Mouse (Mus musculus) cerebellum, adult 8-10 months (tissue): Measurements from ENCODE around the gene Myl9.

Experiments used
- DNase-seq: peaks from one replicate; pipeline ENCODE4 v3.0.0; 2022

Gene Myl9

GRCm38 (mm10) chr2:156774738-156775454 lies at the start of gene Myl9:
Myl9 (plus strand) TSS chr2:156775420.
- DNase-seq, result no peak

- no peak for DNase-seq
Measured at GRCm38 (mm10) chr2:156726344-156726743, 48.9 kb upstream of the Myl9 start.

GRCm38 (mm10) chr2:156726878-156727277 lies 48.3 kb upstream of the Myl9 start:
- DNase-seq, result peak; percentile 45

GRCm38 (mm10) chr2:156729537-156730469 lies 45.4 kb upstream of the Myl9 start:
- DNase-seq, result no peak

GRCm38 (mm10) chr2:156730501-156730921 lies 44.7 kb upstream of the Myl9 start:
- DNase-seq, result no peak

- DNase-seq, result no peak
Measured at GRCm38 (mm10) chr2:156731592-156731991, 43.6 kb upstream of the Myl9 start.

GRCm38 (mm10) chr2:156732109-156732508 lies 43.1 kb upstream of the Myl9 start:
- DNase-seq, result no peak

GRCm38 (mm10) chr2:156735761-156736335 lies 39.4 kb upstream of the Myl9 start:
- peak; percentile 37 for DNase-seq

- peak; percentile 57 for DNase-seq
Measured at GRCm38 (mm10) chr2:156736846-156737245, 38.4 kb upstream of the Myl9 start.

GRCm38 (mm10) chr2:156737976-156738375 lies 37.2 kb upstream of the Myl9 start:
- DNase-seq, result no peak

GRCm38 (mm10) chr2:156741265-156741664 lies 34.0 kb upstream of the Myl9 start:
- DNase-seq, result no peak

- DNase-seq, result no peak
Measured at GRCm38 (mm10) chr2:156741998-156742397, 33.2 kb upstream of the Myl9 start.

GRCm38 (mm10) chr2:156743248-156743647 lies 32.0 kb upstream of the Myl9 start:
- no peak for DNase-seq

GRCm38 (mm10) chr2:156744414-156744813 lies 30.8 kb upstream of the Myl9 start:
- DNase-seq, result no peak

- DNase-seq, result no peak
Measured at GRCm38 (mm10) chr2:156747315-156747714, 27.9 kb upstream of the Myl9 start.

GRCm38 (mm10) chr2:156749687-156750086 lies 25.5 kb upstream of the Myl9 start:
- no peak for DNase-seq

- no peak for DNase-seq
Measured at GRCm38 (mm10) chr2:156756937-156757336, 18.3 kb upstream of the Myl9 start.

- peak; percentile 37 for DNase-seq
Measured at GRCm38 (mm10) chr2:156760843-156761505, 14.2 kb upstream of the Myl9 start.

GRCm38 (mm10) chr2:156761521-156762278 lies 13.5 kb upstream of the Myl9 start:
- DNase-seq, result no peak

- DNase-seq, result no peak
Measured at GRCm38 (mm10) chr2:156762499-156762898, 12.7 kb upstream of the Myl9 start.

GRCm38 (mm10) chr2:156763101-156763500 lies 12.1 kb upstream of the Myl9 start:
- DNase-seq, result no peak

- no peak for DNase-seq
Measured at GRCm38 (mm10) chr2:156764022-156764421, 11.2 kb upstream of the Myl9 start.
